Mouse (Mus musculus) left cerebral cortex, adult 9 months (tissue): ENCODE data around the gene Dstyk.
A peak's percentile ranks its signal among the peaks of the same experiment; 100 is the strongest.

Experiments
- DNase-seq, 2 experiments: peaks; one replicate each; pipeline ENCODE4 v3.0.0; 2022; ENCODE audit warnings: low spot score in 2 of 2

Dstyk gene

DNA sequence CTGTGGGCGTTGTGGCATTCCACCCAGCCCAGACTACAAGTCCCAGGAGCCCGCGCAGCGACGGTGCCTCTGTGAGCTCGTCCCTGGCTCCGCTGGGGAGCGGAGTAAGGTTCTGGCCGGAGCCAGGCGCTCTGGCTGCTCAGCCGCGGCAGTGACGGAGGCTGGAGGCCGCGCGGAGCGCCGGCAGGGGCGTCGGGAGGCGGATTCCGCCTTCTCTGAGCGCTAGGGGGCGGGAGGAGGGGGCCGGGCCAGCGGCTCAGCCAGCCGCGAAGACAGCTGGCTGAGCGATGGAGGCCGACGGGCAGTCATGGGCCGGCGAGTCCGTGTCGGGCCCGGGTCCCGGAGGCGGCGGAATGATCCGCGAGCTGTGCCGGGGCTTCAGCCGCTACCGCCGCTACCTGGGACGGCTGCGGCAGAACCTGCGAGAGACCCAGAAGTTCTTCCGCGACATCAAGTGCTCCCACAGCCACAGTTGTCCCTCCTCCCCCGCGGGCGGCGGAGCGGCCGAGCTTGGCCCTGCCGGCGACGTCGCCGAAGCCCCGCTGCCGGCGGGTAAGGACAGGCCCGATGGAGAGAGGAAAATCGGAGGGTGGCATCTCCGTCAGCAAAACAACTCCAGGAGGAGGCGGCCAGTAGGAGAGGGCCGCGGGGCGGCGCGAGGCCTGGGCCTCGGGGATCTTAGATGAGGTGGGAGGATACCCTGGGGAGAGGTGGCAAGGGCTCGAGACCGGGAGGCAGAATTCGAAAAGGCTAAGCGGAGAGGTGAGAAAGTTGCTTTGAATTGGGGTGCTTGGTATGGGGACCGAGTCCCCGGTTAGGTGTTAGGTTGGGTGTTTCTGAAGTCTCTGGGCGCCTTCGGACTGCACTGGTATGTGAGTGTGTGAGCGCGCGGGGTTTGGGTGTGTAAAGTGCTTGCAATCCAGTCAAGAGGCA is at the start of gene Dstyk:
Gene Dstyk (plus strand): TSS at position 237 of the 933 bp plus-strand sequence.
- DNase-seq, result peak; percentile 76 to 92

DNA sequence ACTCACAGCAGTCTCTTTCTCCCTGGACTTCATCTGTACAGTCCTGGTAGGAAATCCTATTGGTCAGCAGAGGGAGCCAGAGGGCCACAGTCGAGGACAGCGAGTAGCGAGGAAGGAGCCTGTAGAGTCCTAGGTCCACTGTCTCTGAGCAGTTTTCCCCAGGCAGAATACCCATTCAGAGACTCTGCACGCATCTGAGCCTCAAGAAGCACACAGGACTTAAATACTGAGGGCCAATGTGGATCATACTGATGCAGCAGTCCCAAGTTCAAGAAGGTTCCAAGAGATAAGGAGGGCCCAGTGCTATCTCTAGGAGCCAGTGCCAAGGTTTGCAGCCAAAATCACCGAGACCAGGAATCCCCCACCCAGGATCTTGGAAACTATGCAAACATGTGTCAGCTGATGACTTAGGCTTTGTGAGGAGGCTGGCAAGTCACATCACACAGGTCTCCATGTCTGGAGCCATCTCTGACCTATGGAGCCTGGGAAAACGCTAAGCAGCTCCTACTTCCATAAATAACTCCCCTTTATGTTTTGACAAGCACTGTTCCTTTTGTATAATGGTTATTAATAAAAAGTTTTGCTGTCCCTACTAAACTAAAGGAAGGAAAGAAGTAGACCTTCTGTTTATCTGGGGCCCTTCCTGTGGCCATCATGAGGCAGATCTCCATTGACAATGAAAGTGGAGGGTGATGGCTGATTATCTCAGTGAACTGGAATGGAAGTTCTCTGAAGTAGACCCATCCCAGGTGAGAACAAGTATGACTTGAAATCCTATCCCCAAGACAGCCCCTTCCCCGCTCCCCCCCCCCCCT is 49.5 kb upstream of the Dstyk start:
- DNase-seq, result peak in 1 of 2 experiments; percentile 92

- DNase-seq, result no peak
These were observed 46.6 kb upstream of the Dstyk start for GRCm38 (mm10) chr1:132370681-132371173.

DNA sequence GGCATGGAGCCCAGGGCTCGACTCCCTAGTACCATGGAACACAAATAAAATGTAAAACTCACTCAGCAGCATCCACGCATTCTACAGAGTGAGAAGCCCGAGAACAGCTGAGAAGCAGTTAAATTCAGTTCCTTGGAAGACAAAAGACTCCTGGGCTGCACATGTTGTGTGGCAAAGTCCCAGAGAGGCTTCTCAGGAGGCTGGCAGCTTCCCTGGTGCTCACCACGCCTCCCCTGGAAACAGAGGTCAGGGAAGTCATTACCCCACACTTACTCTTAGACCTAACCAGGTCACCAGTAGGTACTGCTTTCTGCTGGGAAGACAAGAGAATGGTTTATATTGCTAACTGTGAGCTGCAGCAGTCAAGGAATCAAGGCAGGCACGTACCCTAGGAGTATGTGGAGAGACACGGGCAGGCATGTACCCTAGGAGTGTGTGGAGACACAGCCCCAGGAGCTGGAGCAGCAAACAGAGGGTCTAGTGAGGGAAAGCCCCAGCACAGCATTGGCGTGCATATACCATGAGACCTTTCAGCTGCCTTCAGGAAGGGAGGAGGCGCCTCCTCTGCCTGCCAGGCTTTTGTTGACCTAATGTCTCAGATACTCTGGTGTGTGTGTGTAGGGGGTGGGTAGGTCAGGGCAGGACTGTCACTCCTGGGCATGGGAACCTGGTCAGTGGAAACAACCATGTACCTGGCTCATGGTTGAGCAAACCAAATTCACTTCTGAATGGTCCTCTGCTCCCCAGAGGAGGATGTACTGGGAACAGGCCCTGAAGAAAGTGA is 45.9 kb upstream of the Dstyk start:
- no peak for DNase-seq

DNA sequence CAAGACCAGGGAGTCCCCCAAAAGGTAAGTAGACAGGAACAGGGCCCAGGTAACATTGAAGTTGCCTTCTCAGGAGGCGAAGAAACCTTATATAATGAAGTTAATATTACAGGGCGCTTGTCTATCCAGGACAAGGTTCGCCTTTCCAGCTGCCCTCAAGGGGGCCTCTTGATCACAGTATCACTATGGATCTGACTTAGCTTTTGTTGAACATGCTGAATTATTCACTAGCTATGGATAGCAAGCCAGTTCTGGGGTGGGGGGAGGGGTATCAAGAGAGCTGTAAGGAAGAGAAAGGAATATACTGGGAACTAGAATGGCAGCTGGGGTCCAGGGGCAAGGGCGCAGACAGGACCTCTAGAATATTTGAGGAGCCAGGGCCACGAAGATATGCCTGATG is 45.0 kb upstream of the Dstyk start:
- DNase-seq, result no peak

- no peak for DNase-seq
These were observed 44.3 kb upstream of the Dstyk start for GRCm38 (mm10) chr1:132372896-132373534.

DNA sequence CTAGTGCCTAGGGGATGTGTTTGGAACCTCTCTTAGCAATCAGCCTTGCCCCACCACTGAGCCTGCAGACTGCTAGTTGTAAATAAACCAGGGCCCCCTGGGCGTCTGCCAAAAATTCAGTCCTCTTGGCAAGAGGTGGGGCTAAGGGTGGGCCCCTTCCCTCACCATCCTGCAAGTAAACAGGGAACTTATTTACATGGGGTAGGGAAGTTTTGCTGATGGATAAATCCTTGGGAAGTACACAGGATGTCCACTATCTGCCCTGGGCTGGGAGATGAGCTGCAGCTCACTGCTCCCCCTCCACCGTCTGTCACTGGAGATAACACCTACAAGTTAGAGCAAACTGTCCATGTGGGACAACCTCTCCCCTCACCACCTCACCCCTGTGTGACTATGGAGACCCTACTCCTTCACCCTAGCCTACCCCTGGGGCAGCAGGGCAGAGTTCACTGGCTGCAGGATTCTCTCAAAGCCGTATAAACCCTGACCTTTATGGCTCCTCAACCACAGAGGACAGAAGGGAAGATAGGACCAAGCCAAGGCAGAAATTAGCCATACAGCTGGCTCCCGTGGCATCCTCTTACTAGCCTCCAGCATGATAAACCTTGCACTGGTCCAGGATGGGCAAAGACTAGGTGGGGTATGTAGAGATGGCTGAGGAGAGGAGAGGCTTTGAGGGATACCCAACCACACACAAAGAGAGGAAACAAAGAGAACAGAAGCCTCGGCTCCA is 43.0 kb upstream of the Dstyk start:
- no peak for DNase-seq

DNA sequence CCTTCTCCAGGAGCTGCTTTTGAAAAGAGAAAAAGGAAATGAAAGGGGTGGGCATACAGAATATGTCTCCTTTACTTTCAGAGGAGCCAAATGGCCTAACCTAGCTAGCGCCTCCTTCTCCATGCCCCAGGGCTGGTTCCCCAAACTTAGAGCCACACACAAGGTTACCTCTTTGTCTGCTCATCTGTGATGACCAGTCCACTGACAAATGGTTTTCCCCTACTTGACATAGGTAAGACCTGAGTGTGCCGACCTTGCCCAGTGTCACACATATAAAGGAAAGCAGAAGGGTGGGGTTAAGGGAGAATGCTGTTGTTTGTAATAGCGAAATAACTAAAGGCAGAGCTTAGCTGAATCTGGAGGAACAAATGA is 42.5 kb upstream of the Dstyk start:
- no peak for DNase-seq

DNA sequence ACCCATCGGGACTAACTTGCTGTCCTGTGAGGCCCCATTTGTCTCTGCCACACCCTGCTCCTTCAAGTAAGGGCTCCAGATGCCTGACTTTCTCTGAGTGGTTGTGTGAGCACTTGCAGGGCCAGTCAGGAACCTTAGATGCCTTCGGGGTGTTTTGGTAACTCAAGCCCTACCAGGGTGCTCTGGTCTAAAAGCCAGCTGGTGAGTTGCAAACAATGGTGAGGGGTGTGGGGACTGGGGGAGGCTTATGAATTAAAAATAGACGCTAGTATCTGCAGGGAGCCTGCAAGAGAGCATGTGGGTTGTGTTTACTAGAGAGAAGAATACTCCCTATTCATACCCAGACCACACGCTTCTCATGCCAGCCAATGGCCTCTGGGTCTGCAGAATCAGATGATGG is 42.1 kb upstream of the Dstyk start:
- peak; percentile 62 to 67 for DNase-seq

- no peak for DNase-seq
These were observed 40.9 kb upstream of the Dstyk start for GRCm38 (mm10) chr1:132376211-132377054.

- no peak for DNase-seq
These were observed 40.3 kb upstream of the Dstyk start for GRCm38 (mm10) chr1:132377055-132377365.

DNA sequence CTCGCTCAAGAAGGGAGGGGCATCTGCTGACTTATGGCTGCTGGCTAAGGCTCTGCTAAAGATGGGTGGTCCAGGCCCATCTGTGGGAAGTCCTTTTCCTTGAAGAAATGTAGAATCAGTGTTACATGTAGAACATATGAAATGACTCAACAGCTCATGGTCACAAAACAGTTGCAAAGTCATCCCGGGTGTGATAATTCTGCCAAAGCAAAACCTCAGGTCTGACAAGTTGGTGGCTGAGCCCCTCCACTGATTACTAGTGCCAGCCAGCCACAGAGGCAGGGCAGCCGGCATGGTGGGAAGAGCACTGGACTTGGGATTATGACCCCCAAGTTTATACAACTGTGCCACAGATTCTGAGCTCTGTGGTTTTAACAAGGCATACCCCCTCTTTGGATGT is 39.5 kb upstream of the Dstyk start:
- no peak for DNase-seq

GRCm38 (mm10) chr1:132380550-132381100 is 36.7 kb upstream of the Dstyk start:
- DNase-seq, result no peak

DNA sequence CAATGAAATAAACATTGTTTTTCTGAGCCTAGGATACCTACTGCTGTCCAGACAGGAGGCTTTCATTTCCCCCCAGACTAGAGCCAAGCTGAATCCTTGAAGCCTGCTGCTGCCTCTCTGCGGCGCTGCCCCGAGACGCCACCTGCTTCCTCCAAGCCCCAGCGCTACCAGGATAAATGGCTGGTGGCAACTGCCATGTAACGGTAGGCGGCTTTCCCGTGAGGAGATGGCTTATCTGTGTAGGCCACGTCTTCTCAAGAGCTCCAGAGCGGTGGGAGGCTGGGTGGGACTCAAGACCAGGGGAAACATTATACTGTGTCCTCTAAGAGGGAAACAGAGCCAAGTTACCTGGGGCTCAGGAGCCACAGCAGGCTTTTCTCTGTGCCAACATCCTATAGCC is 35.4 kb upstream of the Dstyk start:
- no peak for DNase-seq

DNA sequence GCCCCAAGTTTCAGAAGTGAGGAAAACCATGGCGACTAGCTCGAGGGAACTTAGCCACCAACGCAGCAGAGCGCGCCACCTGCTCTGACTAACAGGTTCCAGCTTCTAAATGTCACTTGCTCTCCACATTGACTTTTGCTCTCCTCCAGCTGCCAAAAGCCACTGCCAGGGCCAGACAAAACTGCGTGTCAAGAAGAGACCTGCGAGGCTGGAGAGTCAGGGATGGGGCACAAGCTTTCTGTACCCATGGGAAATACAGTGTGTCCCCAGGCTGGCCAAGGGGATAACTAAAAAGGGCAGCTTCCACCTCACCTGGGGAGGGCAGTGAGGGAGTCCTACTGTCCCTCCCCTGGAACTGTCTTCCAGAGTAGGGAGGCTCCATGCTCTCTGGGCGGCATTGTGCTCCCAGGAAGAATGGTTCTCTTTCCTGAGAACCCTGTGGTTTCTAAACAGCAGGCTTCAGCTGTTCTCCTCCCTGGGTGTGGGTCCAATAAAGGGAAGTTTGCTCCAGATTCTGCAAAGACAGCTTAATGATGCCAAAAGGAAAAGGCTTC is 33.3 kb upstream of the Dstyk start:
- peak in 1 of 2 experiments; percentile 65 for DNase-seq

GRCm38 (mm10) chr1:132385266-132385665 is 32.1 kb upstream of the Dstyk start:
- peak in 1 of 2 experiments; percentile 2 for DNase-seq

GRCm38 (mm10) chr1:132385711-132386110 is 31.6 kb upstream of the Dstyk start:
- DNase-seq, result peak in 1 of 2 experiments; percentile 3

DNA sequence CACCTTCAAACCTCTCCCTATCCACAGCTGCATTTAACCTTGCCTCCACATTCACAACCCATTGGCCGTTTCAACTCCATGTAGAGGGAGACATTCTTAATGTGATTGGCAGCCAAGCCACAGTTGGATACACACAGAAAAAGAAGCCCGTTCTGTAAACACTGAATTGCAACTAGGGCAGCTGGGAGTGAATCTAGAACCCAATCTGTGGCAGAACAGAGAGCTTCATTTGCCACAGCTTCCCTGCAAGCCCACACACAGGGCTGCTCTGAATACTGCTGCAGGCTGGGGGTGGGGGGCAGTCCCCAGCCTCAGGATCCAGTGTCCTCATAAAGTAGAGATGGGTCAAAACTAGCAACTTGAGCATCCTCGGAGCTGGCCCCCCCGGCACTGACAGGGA is 31.1 kb upstream of the Dstyk start:
- DNase-seq, result peak in 1 of 2 experiments; percentile 64

DNA sequence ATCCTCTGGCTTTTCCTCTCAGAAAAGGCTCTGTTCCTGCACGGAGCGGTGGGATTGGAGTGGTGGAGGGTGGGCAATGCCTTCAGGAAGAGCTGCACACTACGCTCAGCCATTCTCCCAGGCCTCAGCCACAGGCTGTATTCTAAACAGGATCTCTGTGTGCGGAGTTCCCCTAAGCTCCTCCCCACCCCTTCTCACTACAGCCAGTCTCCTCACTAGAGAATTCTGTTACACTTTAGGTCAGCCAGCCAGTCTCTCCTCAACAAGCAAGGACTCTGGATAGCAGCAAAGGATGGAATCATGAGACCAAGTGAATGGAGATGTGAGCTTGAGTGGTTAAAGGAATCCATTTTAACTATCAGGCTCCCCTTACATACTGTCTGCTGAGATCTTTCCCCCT is 29.4 kb upstream of the Dstyk start:
- no peak for DNase-seq
